In the genomic region with DNA sequence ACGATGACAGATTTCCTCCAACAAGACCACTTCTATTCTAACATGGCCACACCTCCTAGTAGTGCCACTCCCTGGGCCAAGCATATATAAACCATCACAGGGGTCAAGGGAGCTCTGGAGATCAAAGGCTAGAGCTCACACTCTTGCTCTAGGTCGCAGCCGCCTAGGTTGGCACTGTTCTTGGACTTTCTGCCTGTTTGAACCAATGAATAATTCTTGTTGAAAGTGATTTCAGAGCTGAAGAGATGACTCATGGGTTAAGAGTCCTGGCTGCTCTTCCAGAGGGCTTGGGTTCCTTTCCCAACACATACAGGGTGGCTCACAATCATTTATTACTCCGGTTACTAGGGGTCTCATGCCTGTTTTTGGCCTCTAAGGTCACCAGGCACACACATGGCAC, we compare ENCODE assay signal across 25 mouse cellular contexts. TPM values are rescaled to one million over a fixed set of nuclear protein-coding genes. Genes with fewer than 3 reads are reported as not detected.
DNase-seq lines count a peak whose midpoint lies in the region; ATAC-seq lines count a peak whose summit lies in the region.
"Had no signal": no experiment of that assay in that cellular context is flagged by ENCODE, and none has a peak within 500 bp of the region (broad histone marks: within the 10 kb centered on the region; RNA-seq: fewer than 3 reads in every experiment).

No protein-coding gene starts in this region.

- peak; percentile 50 for DNase-seq in adrenal gland, adult 2 months
- DNase-seq in adrenal gland, adult 18-20 months (ENCODE audit: low spot score in 2 of 2) = no peak
- peak; percentile 42 for DNase-seq in Muller cell, postnatal 12 days (ENCODE audit: inconsistent ontology term)
- DNase-seq in NIH3T3 (ENCODE audit: low read depth) = peak; percentile 37
- peak; percentile 32 for DNase-seq in fibroblast of lung, adult 2 months (ENCODE audit: low read depth)
- DNase-seq in heart, adult 8-10 months (ENCODE audit: low spot score) = no peak
- DNase-seq in layer of hippocampus, adult 9-11 months = no peak
- DNase-seq: adrenal gland, adult 8-10 months; adrenal gland, postnatal 10 days; adrenal gland, postnatal 14 days; adrenal gland, postnatal 25 days; B cell, adult 2 months; cerebellum, adult 11 months; cerebellum, adult 11-12 months; cerebellum, adult 18-20 months; cerebellum, adult 2 months; cerebellum, adult 8-10 months; cerebellum, adult 9-10 months had no signal

- ATAC-seq in megakaryocyte progenitor cell, adult 5-6 weeks (replicated peaks; ENCODE audit: poor library complexity) = no peak
- ATAC-seq: activated CD4-positive, CD25-positive, alpha-beta regulatory T cell, adult 4 months; CD4-positive, CD25-positive, alpha-beta regulatory T cell, adult 4 months; Patski had no signal

RNA-seq across cellular contexts. Expression of a gene that starts 24.3 kb away (rescaled TPM):
- total RNA-seq in adrenal gland, adult 2 months (2021) = 1 to 10 TPM; 2.8 to 3.7 TPM
- 0.35 and 0.57 TPM in 2 replicates for polyA plus RNA-seq in adrenal gland, adult 2 months (2012; rRNA removed)
- 1 to 10 TPM; 3.0 to 3.3 TPM for total RNA-seq in adrenal gland, adult 18-20 months (2021)
- not detected for total RNA-seq in heart, adult 8-10 months (2022)
- 0.37 and 0.49 TPM in 2 replicates for total RNA-seq in megakaryocyte progenitor cell, adult 5-6 weeks (2015)
- under 0.01 and 0.17 TPM in 2 replicates for total RNA-seq in megakaryocyte progenitor cell, adult 5-6 weeks (2017)
- total RNA-seq: CH12.LX, MEL had no signal
- polyA plus RNA-seq: activated CD4-positive, CD25-positive, alpha-beta regulatory T cell, adult 4 months; CD4-positive, CD25-positive, alpha-beta regulatory T cell, adult 4 months; G1E had no signal

Comparison
In these comparisons a context has a peak if more than half of its experiments do, and no peak if none do; other contexts are left out.
1. DNase-seq: peak in adrenal gland, adult 2 months (single experiment), Muller cell, postnatal 12 days (single experiment), NIH3T3 (single experiment) and fibroblast of lung, adult 2 months (single experiment); none in adrenal gland, adult 18-20 months (0 of 2), heart, adult 8-10 months (single experiment) and layer of hippocampus, adult 9-11 months (single experiment).